Mouse (Mus musculus) MEL (cell line): Measurements from ENCODE around the gene Xrcc4. TPM values are rescaled to one million over a fixed set of nuclear protein-coding genes. Genes with fewer than 3 reads are reported as not detected.

Experiments used
- DNase-seq: peaks from one replicate; pipeline ENCODE4 v3.0.0; 2011; ENCODE audit warnings: low read depth, low spot score
- H3K27ac ChIP-seq: 2 replicates; pipeline ENCODE4 v1.5.1; 2012; ENCODE audit warnings: low read depth, mild to moderate bottlenecking, control low read depth, low read length, moderate library complexity; ENCODE audit not compliant: control insufficient read depth
- H3K27me3 ChIP-seq, 2 experiments: fragments of 150-350 bp in 1 of 2; sonication (generic) in 1 of 2; 2 replicates each; pipeline ENCODE4 v1.6.1; 2012; ENCODE audit warnings: low read length in 2 of 2, mild to moderate bottlenecking in 2 of 2, improper control_type of control experiment in 1 of 2, moderate library complexity in 1 of 2; ENCODE audit not compliant: insufficient read depth in 2 of 2, control insufficient read depth in 1 of 2
- H3K36me3 ChIP-seq, 2 experiments: 2 replicates each; pipeline ENCODE4 v1.6.1; 2012 to 2014; ENCODE audit warnings: low read length in 2 of 2, improper control_type of control experiment in 1 of 2, inconsistent platforms in 1 of 2, mild to moderate bottlenecking in 1 of 2; ENCODE audit not compliant: insufficient read depth in 2 of 2, control insufficient read depth in 1 of 2
- H3K4me1 ChIP-seq, 2 experiments: fragments of 150-350 bp in 1 of 2; sonication (generic) in 1 of 2; 2 replicates each; pipeline ENCODE4 v1.6.1; 2012; ENCODE audit warnings: low read length in 2 of 2, improper control_type of control experiment in 1 of 2, mild to moderate bottlenecking in 1 of 2; ENCODE audit not compliant: insufficient read depth in 2 of 2, control insufficient read depth in 1 of 2
- H3K4me3 ChIP-seq, 2 experiments: fragments of 150-350 bp in 1 of 2; sonication (generic) in 1 of 2; 2 replicates each; pipeline ENCODE4 v1.5.1; 2012; ENCODE audit warnings: low read depth in 2 of 2, low read length in 2 of 2, mild to moderate bottlenecking in 2 of 2, moderate library complexity in 2 of 2, control low read depth in 1 of 2, improper control_type of control experiment in 1 of 2; ENCODE audit not compliant: control insufficient read depth in 1 of 2, insufficient read depth in 1 of 2
- H3K79me2 ChIP-seq: 2 replicates; pipeline ENCODE4 v1.6.1; 2012; ENCODE audit warnings: mild to moderate bottlenecking, low read length, moderate library complexity; ENCODE audit not compliant: control insufficient read depth, poor library complexity, insufficient read depth
- H3K9ac ChIP-seq: 2 replicates; pipeline ENCODE4 v1.6.1; 2012; ENCODE audit warnings: low read depth, mild to moderate bottlenecking, control low read depth, low read length, moderate library complexity; ENCODE audit not compliant: control insufficient read depth, poor library complexity, severe bottlenecking
- H3K9me3 ChIP-seq: fragments of 150-350 bp; sonication (generic); replicated peaks from 2 replicates; pipeline ENCODE4 v1.6.1; 2012; ENCODE audit warnings: mild to moderate bottlenecking, low read length, improper control_type of control experiment, moderate library complexity; ENCODE audit not compliant: insufficient read depth
- ELF1 ChIP-seq: IDR thresholded peaks from 2 replicates; pipeline ENCODE4 v1.6.1; 2014; ENCODE audit warnings: low read depth, mild to moderate bottlenecking, inconsistent platforms, low read length, improper control_type of control experiment, moderate library complexity
- EP300 ChIP-seq, 2 experiments: IDR thresholded peaks; 2 replicates each; pipeline ENCODE4 v1.6.1; 2011; ENCODE audit warnings: improper control_type of control experiment in 2 of 2, low read length in 2 of 2, low read depth in 1 of 2, mild to moderate bottlenecking in 1 of 2
- ETS1 ChIP-seq: IDR thresholded peaks from 2 replicates; pipeline ENCODE4 v1.6.1; 2012; ENCODE audit warnings: low read depth, mild to moderate bottlenecking, inconsistent platforms, low read length, improper control_type of control experiment, moderate library complexity
- GATA1 ChIP-seq: IDR thresholded peaks from 2 replicates; pipeline ENCODE4 v1.6.1; 2011; ENCODE audit warnings: low read depth, low read length, improper control_type of control experiment
- JUND ChIP-seq: IDR thresholded peaks from 2 replicates; pipeline ENCODE4 v1.6.1; 2011; ENCODE audit warnings: low read depth, mild to moderate bottlenecking, improper control_type of control experiment, low read length
- KAT2A ChIP-seq: conservative IDR thresholded peaks from 2 replicates; pipeline ENCODE4 v1.6.1; 2012; ENCODE audit warnings: low read depth, low read length, improper control_type of control experiment, inconsistent platforms
- MAX ChIP-seq: IDR thresholded peaks from 2 replicates; pipeline ENCODE4 v1.6.1; 2011; ENCODE audit warnings: low read length, improper control_type of control experiment
- MXI1 ChIP-seq: IDR thresholded peaks from 2 replicates; pipeline ENCODE4 v1.6.1; 2011; ENCODE audit warnings: mild to moderate bottlenecking, low read depth, low read length, improper control_type of control experiment
- POLR2AphosphoS2 ChIP-seq: IDR thresholded peaks from 2 replicates; pipeline ENCODE4 v1.6.1; 2011; ENCODE audit warnings: low read length, improper control_type of control experiment
- POLR2AphosphoS5 ChIP-seq: IDR thresholded peaks from 2 replicates; pipeline ENCODE4 v1.6.1; 2012; ENCODE audit warnings: low read depth, borderline replicate concordance, mild to moderate bottlenecking, inconsistent platforms, low read length, moderate library complexity, mixed read lengths
- USF2 ChIP-seq, 2 experiments: IDR thresholded peaks; 2 replicates each; pipeline ENCODE4 v1.6.1; 2011 to 2012; ENCODE audit warnings: improper control_type of control experiment in 2 of 2, low read length in 2 of 2, borderline replicate concordance in 1 of 2, inconsistent platforms in 1 of 2, low read depth in 1 of 2, mild to moderate bottlenecking in 1 of 2; ENCODE audit not compliant: insufficient read depth in 1 of 2
- ZKSCAN1 ChIP-seq: IDR thresholded peaks from 2 replicates; pipeline ENCODE4 v1.6.1; 2012; ENCODE audit warnings: low read depth, mild to moderate bottlenecking, inconsistent platforms, low read length, improper control_type of control experiment, moderate library complexity
- polyA plus RNA-seq, 2 experiments: library from polyadenylated mRNA; stranded (reverse) in 1 of 2; unstranded in 1 of 2; fragments of >175 nt in 1 of 2; fragments of >200 nt in 1 of 2; gene quantifications; 2 replicates each; pipeline versions ENCODE4 v1.2.1 to v1.2.4; 2012; ENCODE audit warnings: low replicate concordance in 2 of 2, low read depth in 1 of 2; ENCODE audit not compliant: insufficient read length in 2 of 2, insufficient read depth in 1 of 2, missing spikeins in 1 of 2
- total RNA-seq: library from RNA; depleted of rRNA; stranded (reverse); fragments of 300-350 nt; gene quantifications from 2 replicates; pipeline ENCODE4 v1.2.3, GENCODE M21; 2012

Gene Xrcc4
- total and polyA plus RNA-seq, 3 experiments = 6.6 to 7.7 TPM; not detected in 1

GRCm38 (mm10) chr13:89918814-89919481 is 170.5 kb downstream of the Xrcc4 start:
- H3K27me3 ChIP-seq = no peaks in the 10 kb centered on the region
- TF ChIP-seq EP300 (IDR thresholded peaks at IDR 0.05; ENCODE audit: low read depth in 1 of 2, low read length in 2 of 2) (no peak), KAT2A (no peak)
- H3K9ac ChIP-seq = no peak overlapping the region
- no peaks in the 10 kb centered on the region for H3K36me3 ChIP-seq
- no peaks in the 10 kb centered on the region for H3K4me1 ChIP-seq
- H3K79me2 ChIP-seq = no peaks in the 10 kb centered on the region
- H3K4me3 ChIP-seq = no peak overlapping the region
- no peak overlapping the region for H3K27ac ChIP-seq
- H3K9me3 ChIP-seq = no peaks in the 10 kb centered on the region
- DNase-seq = no peak

- Histone ChIP-seq H3K27ac (no peak overlapping the region), H3K4me3 (no peak overlapping the region)
- DNase-seq = no peak
Measured at GRCm38 (mm10) chr13:89914332-89914731, 175.1 kb downstream of the Xrcc4 start.

GRCm38 (mm10) chr13:89913891-89914290 is 175.5 kb downstream of the Xrcc4 start:
- DNase-seq = no peak
- Histone ChIP-seq H3K27me3 (no peaks in the 10 kb centered on the region), H3K4me3 (no peak overlapping the region), H3K4me1 (no peaks in the 10 kb centered on the region), H3K79me2 (no peaks in the 10 kb centered on the region), H3K9ac (no peak overlapping the region), H3K9me3 (no peaks in the 10 kb centered on the region), H3K36me3 (no peaks in the 10 kb centered on the region), H3K27ac (no peak overlapping the region)
- TF ChIP-seq USF2 (IDR thresholded peaks at IDR 0.05; ENCODE audit: borderline replicate concordance in 1 of 2, insufficient read depth in 1 of 2, low read depth in 1 of 2, low read length in 2 of 2) (no peak), ETS1 (no peak), POLR2AphosphoS2 (no peak), GATA1 (no peak), MAX (no peak)

More at GRCm38 (mm10) chr13:89914332-89914731, 175.1 kb downstream of the Xrcc4 start:
- H3K36me3 ChIP-seq = no peaks in the 10 kb centered on the region
- no peak for TF ChIP-seq MXI1
- TF ChIP-seq POLR2AphosphoS5 = no peak
- TF ChIP-seq JUND = no peak
- TF ChIP-seq ZKSCAN1 = no peak
- no peak for TF ChIP-seq ELF1
- no peak for TF ChIP-seq KAT2A
- H3K9me3 ChIP-seq = no peaks in the 10 kb centered on the region
- no peaks in the 10 kb centered on the region for H3K27me3 ChIP-seq
- no peaks in the 10 kb centered on the region for H3K79me2 ChIP-seq
- H3K4me1 ChIP-seq = no peaks in the 10 kb centered on the region
- no peak overlapping the region for H3K9ac ChIP-seq
